8 mouse cellular contexts compared by ENCODE assay signal in the genomic region with DNA sequence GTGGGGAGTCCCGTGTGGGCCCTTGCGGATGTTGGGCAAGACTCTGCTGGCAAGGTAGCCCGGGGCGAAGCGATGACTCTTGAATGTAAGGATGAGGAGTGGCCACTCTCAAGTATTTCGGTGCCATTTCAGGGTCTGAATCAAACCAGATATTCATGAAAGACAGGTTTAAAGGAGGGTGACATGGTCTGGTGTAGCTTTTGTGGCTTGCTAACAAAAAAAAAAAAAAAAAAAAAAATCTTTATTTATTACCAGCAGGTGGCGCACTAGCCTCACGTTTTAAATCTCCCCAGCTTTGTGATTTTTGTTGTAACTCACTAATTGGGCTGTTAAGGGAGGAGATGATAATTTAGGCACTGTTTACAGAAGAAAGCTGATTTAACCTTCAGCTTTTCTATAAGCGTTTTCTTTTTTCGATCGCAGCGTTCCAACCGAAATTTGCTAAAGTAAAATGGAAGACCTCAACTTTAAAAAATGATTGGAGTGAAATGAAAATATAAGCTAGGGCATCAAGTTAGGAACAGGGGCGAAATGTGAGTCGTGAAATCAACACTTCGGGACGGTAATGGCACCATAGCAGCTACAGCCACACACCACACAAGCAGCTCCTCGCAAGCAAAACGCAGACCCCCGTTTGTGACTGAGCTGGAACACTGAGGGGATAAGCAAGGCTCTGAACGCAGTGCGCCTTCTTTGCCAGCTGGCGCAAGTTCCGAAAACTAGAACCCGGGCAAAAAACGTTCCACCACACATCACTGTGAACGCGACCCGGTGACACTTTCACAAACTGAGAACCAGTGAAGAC. TPM values are rescaled to one million over a fixed set of nuclear protein-coding genes. Genes with fewer than 3 reads are reported as not detected.
DNase-seq lines count a peak whose midpoint lies in the region; ATAC-seq and TF ChIP-seq lines count a peak whose summit lies in the region.

No protein-coding gene starts in this region.

- peak; percentile 93 for TF ChIP-seq RAD21 in CH12.LX (IDR thresholded peaks at IDR 0.05; ENCODE audit: low read depth, low read length)

- H3K4me3 ChIP-seq in heart, embryonic 12.5 days = peak overlapping the region; percentile 24
- H3K4me3 ChIP-seq in CH12.LX (replicated peaks in 1 of 3; ENCODE audit: low read depth in 2 of 3, low read length in 2 of 3, poor library complexity in 1 of 3) = peak overlapping the region; percentile 24 to 31 (median 30)
- H3K4me3 ChIP-seq in hindbrain, embryonic 15.5 days = peak overlapping the region; percentile 9; the same call in 1 of the 2 replicates

- H3K4me1 ChIP-seq in heart, embryonic 12.5 days (replicated peaks) = no peaks in the 10 kb centered on the region
- peaks cover 8 to 22% of the 10 kb centered on the region in 2 experiments for H3K4me1 ChIP-seq in CH12.LX (ENCODE audit: control insufficient read depth in 1 of 2, insufficient read depth in 2 of 2)
- peaks cover 12% of the 10 kb centered on the region; the same call in 1 of the 2 replicates for H3K4me1 ChIP-seq in hindbrain, embryonic 15.5 days (replicated peaks)

- WGBS in heart, embryonic 12.5 days = 48% methylated on average over 29 of the region's 29 CpGs
- WGBS in hindbrain, embryonic 15.5 days = 61% methylated on average over 29 of the region's 29 CpGs

- DNase-seq in heart, postnatal 25 days (ENCODE audit: low spot score) = no peak
- peak; percentile 56 for DNase-seq in CH12.LX (ENCODE audit: extremely low read depth)
- no peak for DNase-seq in urinary bladder, adult 2 months (ENCODE audit: low spot score)
- no peak for DNase-seq in urinary bladder, postnatal 36 days (ENCODE audit: low spot score in 2 of 2)

- H3K27ac ChIP-seq in heart, embryonic 12.5 days (ENCODE audit: poor library complexity, severe bottlenecking) = no peak overlapping the region
- H3K27ac ChIP-seq in CH12.LX (ENCODE audit: insufficient read depth, low read depth) = no peak overlapping the region
- no peak overlapping the region for H3K27ac ChIP-seq in hindbrain, embryonic 15.5 days (replicated peaks)

- H3K4me2 ChIP-seq in heart, embryonic 12.5 days = peak overlapping the region; percentile 59
- H3K4me2 ChIP-seq in CH12.LX (ENCODE audit: insufficient read depth, low read depth, poor library complexity, severe bottlenecking) = peak overlapping the region; percentile 18
- H3K4me2 ChIP-seq in hindbrain, embryonic 15.5 days = peak overlapping the region; percentile 37

- H3K9me3 ChIP-seq in heart, embryonic 12.5 days (replicated peaks) = no peaks in the 10 kb centered on the region
- H3K9me3 ChIP-seq in CH12.LX (replicated peaks; ENCODE audit: low read length) = no peaks in the 10 kb centered on the region
- H3K9me3 ChIP-seq in hindbrain, embryonic 15.5 days = no peaks in the 10 kb centered on the region

- in situ Hi-C loops in CH12.LX (cut with MboI; ENCODE audit: low pct_ligation_motif_present, low pct_unique_long_range_greater_than_20kb, low sequenced_read_pairs) = no loop called here

- peak; percentile 25 to 86; a peak in 3 of 4 replicates for TF ChIP-seq CTCF in CH12.LX (conservative IDR thresholded peaks at IDR 0.05 in 1 of 2, IDR thresholded peaks at IDR 0.05 in 1 of 2; ENCODE audit: low read depth in 2 of 2, low read length in 2 of 2)

- dilution Hi-C loops in CH12.LX (cut with MboI; ENCODE audit: extremely low pct_ligation_motif_present, extremely low pct_unique_long_range_greater_than_20kb, low sequenced_read_pairs) = no loop called here

- peaks cover 27% of the 10 kb centered on the region for H3K27me3 ChIP-seq in heart, embryonic 12.5 days (replicated peaks)
- H3K27me3 ChIP-seq in CH12.LX (replicated peaks) = peaks cover 5% of the 10 kb centered on the region
- peaks cover 4% of the 10 kb centered on the region; the same call in 1 of the 2 replicates for H3K27me3 ChIP-seq in hindbrain, embryonic 15.5 days

- TF ChIP-seq POLR2A in CH12.LX (IDR thresholded peaks at IDR 0.05; ENCODE audit: low read depth, low read length) = no peak

- TF ChIP-seq EP300 in CH12.LX (IDR thresholded peaks at IDR 0.05; ENCODE audit: low read length) = no peak

- ATAC-seq in heart, embryonic 12.5 days (ENCODE audit: insufficient number of reproducible peaks, low FRiP score) = no peak
- ATAC-seq in common myeloid progenitor, adult 5-6 weeks (replicated peaks; ENCODE audit: low read depth, poor library complexity, severe bottlenecking) = peak; percentile 83; the same call in 1 of the 2 replicates
- ATAC-seq in hindbrain, embryonic 15.5 days (ENCODE audit: low FRiP score, low read depth) = peak; percentile 42
- ATAC-seq in megakaryocyte, adult 5-6 weeks (ENCODE audit: poor library complexity, severe bottlenecking) = peak; percentile 51; the same call in 1 of the 2 replicates

- no peaks in the 10 kb centered on the region for H3K79me2 ChIP-seq in CH12.LX (replicated peaks; ENCODE audit: control insufficient read depth, extremely low read depth, insufficient read depth, poor library complexity, severe bottlenecking)

- H3K36me3 ChIP-seq in heart, embryonic 12.5 days = no peaks in the 10 kb centered on the region
- H3K36me3 ChIP-seq in CH12.LX (replicated peaks in 1 of 2; ENCODE audit: control insufficient read depth in 1 of 2, insufficient read depth in 1 of 2, low read length in 1 of 2) = no peaks in the 10 kb centered on the region
- no peaks in the 10 kb centered on the region for H3K36me3 ChIP-seq in hindbrain, embryonic 15.5 days

- no peak overlapping the region for H3K9ac ChIP-seq in heart, embryonic 12.5 days
- no peak overlapping the region for H3K9ac ChIP-seq in CH12.LX (ENCODE audit: insufficient read depth, low read depth)
- H3K9ac ChIP-seq in hindbrain, embryonic 15.5 days = no peak overlapping the region

- intact Hi-C loops in heart, postnatal 25 days (cut with DNase I) = no loop called here

TF ChIP-seq in CH12.LX, 34 proteins besides CTCF, POLR2A, EP300 and RAD21:
- TF ChIP-seq ZNF384 (IDR thresholded peaks at IDR 0.05; ENCODE audit: low read depth, low read length) (peak; percentile 100), BHLHE40 (IDR thresholded peaks at IDR 0.05; ENCODE audit: low read depth, low read length) (peak; percentile 56), ZC3H11A (IDR thresholded peaks at IDR 0.05; ENCODE audit: low read depth, low read length) (peak; percentile 49), SMC3 (IDR thresholded peaks at IDR 0.05; ENCODE audit: low read depth, low read length) (peak; percentile 72), UBTF (IDR thresholded peaks at IDR 0.05; ENCODE audit: low read depth, low read length) (no peak)

RNA-seq across cellular contexts. Expression of gene Erich3, which starts 16.8 kb away (rescaled TPM):
- polyA plus RNA-seq in heart, embryonic 12.5 days (2016; fragmentation: Nextera tagmentation; extraction: Ambion mirVana) = 0.22 and 0.24 TPM in 2 replicates
- under 1 TPM; 0.05 to 0.06 TPM for total RNA-seq in heart, postnatal 25 days (2021)
- 0.38 and 0.42 TPM in 2 replicates for total RNA-seq in CH12.LX (2012; rRNA removed)
- 2.1 and 2.3 TPM in 2 replicates for total RNA-seq in CH12.LX (2014; rRNA removed)
- polyA plus RNA-seq in CH12.LX (2012; ENCODE audit: insufficient read length, low read depth) = 1.9 and 2.0 TPM in 2 replicates
- not detected in 2 replicates for total RNA-seq in common myeloid progenitor, adult 5-6 weeks (2017)
- 2.2 TPM in 2 replicates for polyA plus RNA-seq in hindbrain, embryonic 15.5 days (2015; fragmentation: Nextera tagmentation; extraction: Ambion mirVana)
- total RNA-seq in megakaryocyte, adult 5-6 weeks (2015) = not detected in 2 replicates
- total RNA-seq in megakaryocyte, adult 5-6 weeks (2017) = 0.04 TPM in 1 of 2 replicates, not detected in the other
- 0.03 and 0.04 TPM in 2 replicates for polyA plus RNA-seq in urinary bladder, adult 2 months (2012; rRNA removed)

RNA-seq across cellular contexts. Expression of gene Tyw3, which starts 49.9 kb away (rescaled TPM):
- polyA plus RNA-seq in heart, embryonic 12.5 days (2016; fragmentation: Nextera tagmentation; extraction: Ambion mirVana) = 7.8 and 9.0 TPM in 2 replicates
- total RNA-seq in heart, postnatal 25 days (2021) = 1 to 10 TPM; 5.1 to 6.6 TPM
- total RNA-seq in CH12.LX (2012; rRNA removed) = 62.5 and 67.7 TPM in 2 replicates
- total RNA-seq in CH12.LX (2014; rRNA removed) = 64.2 and 70.4 TPM in 2 replicates
- polyA plus RNA-seq in CH12.LX (2012; ENCODE audit: insufficient read length, low read depth) = 46.8 and 76.6 TPM in 2 replicates
- total RNA-seq in common myeloid progenitor, adult 5-6 weeks (2017) = 4.1 and 4.6 TPM in 2 replicates
- polyA plus RNA-seq in hindbrain, embryonic 15.5 days (2015; fragmentation: Nextera tagmentation; extraction: Ambion mirVana) = 11.5 and 11.9 TPM in 2 replicates
- 1.6 and 2.2 TPM in 2 replicates for total RNA-seq in megakaryocyte, adult 5-6 weeks (2015)
- 1.9 and 2.7 TPM in 2 replicates for total RNA-seq in megakaryocyte, adult 5-6 weeks (2017)
- polyA plus RNA-seq in urinary bladder, adult 2 months (2012; rRNA removed) = 6.0 and 7.9 TPM in 2 replicates

RNA-seq across cellular contexts. Expression of gene Cryz, which starts 50.3 kb away (rescaled TPM):
- polyA plus RNA-seq in heart, embryonic 12.5 days (2016; fragmentation: Nextera tagmentation; extraction: Ambion mirVana) = 10.5 and 12.1 TPM in 2 replicates
- total RNA-seq in heart, postnatal 25 days (2021) = 10 to 100 TPM; 16.4 to 18.8 TPM
- total RNA-seq in CH12.LX (2012; rRNA removed) = 18.2 and 29.2 TPM in 2 replicates
- 35.2 and 39.8 TPM in 2 replicates for total RNA-seq in CH12.LX (2014; rRNA removed)
- 31.2 and 33.6 TPM in 2 replicates for polyA plus RNA-seq in CH12.LX (2012; ENCODE audit: insufficient read length, low read depth)
- 4.3 and 5.1 TPM in 2 replicates for total RNA-seq in common myeloid progenitor, adult 5-6 weeks (2017)
- 9.3 and 12.0 TPM in 2 replicates for polyA plus RNA-seq in hindbrain, embryonic 15.5 days (2015; fragmentation: Nextera tagmentation; extraction: Ambion mirVana)
- 0.93 and 1.0 TPM in 2 replicates for total RNA-seq in megakaryocyte, adult 5-6 weeks (2015)
- 1.3 and 3.7 TPM in 2 replicates for total RNA-seq in megakaryocyte, adult 5-6 weeks (2017)
- 11.4 and 12.7 TPM in 2 replicates for polyA plus RNA-seq in urinary bladder, adult 2 months (2012; rRNA removed)

Comparison
In these comparisons a context has a peak if more than half of its experiments do, and no peak if none do; other contexts are left out.
1. RNA of gene Tyw3, which starts 49.9 kb away (total RNA-seq): 62.5 to 70.4 TPM in CH12.LX; 5.1 to 6.6 TPM in heart, postnatal 25 days, 4.1 to 4.6 TPM in common myeloid progenitor, adult 5-6 weeks and 1.6 to 2.7 TPM in megakaryocyte, adult 5-6 weeks; every median in the first group is over 4 times any median in the second.
2. Peak in every context shown above with its lines, with median percentiles within 50 percentile points of each other: H3K4me2 ChIP-seq and H3K4me3 ChIP-seq.